Mouse (Mus musculus) kidney, embryonic 15.5 days (tissue): Measurements from ENCODE around the gene Nostrin. TPM values are rescaled to one million over a fixed set of nuclear protein-coding genes. Genes with fewer than 3 reads are reported as not detected.

Source experiments
- ATAC-seq: fragments of 200-750 bp; cut with Nextera tagmentation; replicated peaks from 2 replicates; pipeline ENCODE4 v1.8.0; 2017; ENCODE audit warnings: moderate TSS enrichment; ENCODE audit not compliant: low FRiP score
- H3K27ac ChIP-seq: fragments of 300-500 bp; sonication (generic); 2 replicates; pipeline ENCODE4 v1.5.1; 2015; ENCODE audit warnings: mild to moderate bottlenecking, inconsistent platforms
- H3K27me3 ChIP-seq: fragments of 300-500 bp; sonication (generic); 2 replicates; pipeline ENCODE4 v1.6.1; 2015; ENCODE audit warnings: inconsistent platforms
- H3K36me3 ChIP-seq: fragments of 300-500 bp; sonication (generic); 2 replicates; pipeline ENCODE4 v1.6.1; 2015; ENCODE audit warnings: inconsistent platforms
- H3K4me1 ChIP-seq: fragments of 300-500 bp; sonication (generic); 2 replicates; pipeline ENCODE4 v1.6.1; 2015; ENCODE audit warnings: inconsistent platforms
- H3K4me2 ChIP-seq: fragments of 300-500 bp; sonication (generic); 2 replicates; pipeline ENCODE4 v1.6.1; 2015; ENCODE audit warnings: moderate library complexity, mild to moderate bottlenecking, inconsistent platforms
- H3K4me3 ChIP-seq: fragments of 300-500 bp; sonication (generic); replicated peaks from 2 replicates; pipeline ENCODE4 v1.5.1; 2015; ENCODE audit warnings: mild to moderate bottlenecking, inconsistent platforms
- H3K9ac ChIP-seq: fragments of 300-500 bp; sonication (generic); 2 replicates; pipeline ENCODE4 v1.6.1; 2015; ENCODE audit warnings: mild to moderate bottlenecking, inconsistent platforms
- H3K9me3 ChIP-seq: fragments of 300-500 bp; sonication (generic); replicated peaks from 2 replicates; pipeline ENCODE4 v1.6.1; 2016; ENCODE audit warnings: inconsistent platforms
- WGBS: fragments of 180-500 bp; shearing (Covaris S2); methylation state at CpG from one replicate; pipeline ENCODE4 v1.1.7; 2015; ENCODE audit warnings: mixed read lengths; 5-methylcytosine and 5-hydroxymethylcytosine counted together
- polyA plus RNA-seq: library from polyadenylated mRNA; unstranded; fragments of >200 nt; fragmentation: Nextera tagmentation; extraction: Ambion mirVana; gene quantifications from 2 replicates; pipeline ENCODE4 v1.2.1, GENCODE M21; 2015

Nostrin gene
- polyA plus RNA-seq, 1 experiment from 2014 or later, result 6.4 TPM

DNA sequence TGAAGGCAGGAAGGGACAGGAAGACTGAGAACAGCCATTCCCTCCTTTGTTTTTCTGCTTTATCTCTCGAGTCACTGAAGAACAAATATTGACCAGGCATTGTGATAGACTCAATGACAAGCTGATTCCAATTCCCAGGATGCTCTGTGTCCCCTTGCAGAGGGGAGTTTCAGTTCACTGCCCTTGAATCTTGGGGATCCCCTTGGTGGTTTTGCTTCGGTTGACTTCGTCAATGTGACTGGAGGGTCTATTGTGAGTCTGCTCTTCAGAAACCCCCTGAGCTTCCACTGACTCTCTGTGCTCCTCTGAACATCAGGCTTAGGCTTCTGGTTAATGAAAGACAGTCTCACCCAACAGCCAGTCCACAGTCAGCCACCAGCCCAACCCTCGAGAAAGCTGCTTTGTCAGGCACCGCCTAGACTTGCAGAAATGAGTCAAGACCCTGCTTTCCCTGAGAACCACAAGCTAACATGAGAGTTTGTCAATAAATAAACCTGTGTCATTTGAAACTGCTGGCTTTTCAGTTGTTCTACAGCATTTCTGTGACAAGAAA lies 3.0 kb upstream of the Nostrin start:
- Histone ChIP-seq H3K4me3 (no peak overlapping the region), H3K27me3 (no peaks in the 10 kb centered on the region), H3K4me2 (no peak overlapping the region), H3K36me3 (no peaks in the 10 kb centered on the region), H3K9ac (no peak overlapping the region), H3K4me1 (peaks cover 64% of the 10 kb centered on the region), H3K9me3 (no peaks in the 10 kb centered on the region), H3K27ac (no peak overlapping the region)
- no peak for ATAC-seq
- WGBS, result 71% methylated on average over 5 of the region's 5 CpGs

DNA sequence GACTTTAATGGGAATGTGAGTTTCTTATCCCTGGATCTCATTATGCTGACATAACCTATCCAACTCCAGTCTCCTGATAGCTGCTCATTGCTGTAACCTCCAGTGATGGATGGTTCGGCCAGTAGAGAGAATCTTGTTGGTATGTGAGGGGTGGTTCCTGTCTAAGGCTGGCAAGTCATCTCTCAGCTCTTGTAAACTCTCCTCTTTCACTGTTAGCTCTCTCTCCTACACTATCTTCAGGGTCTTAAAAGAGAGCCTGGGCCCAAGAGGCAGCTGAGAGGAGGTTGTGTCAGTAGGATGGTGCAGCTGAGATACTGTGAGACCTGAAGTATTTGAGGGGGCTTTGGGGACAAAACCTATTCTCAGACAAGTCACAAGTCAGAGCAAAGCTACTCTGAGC lies 1.4 kb upstream of the Nostrin start:
- H3K4me3 ChIP-seq, result no peak overlapping the region
- no peaks in the 10 kb centered on the region for H3K36me3 ChIP-seq
- H3K9ac ChIP-seq, result no peak overlapping the region
- peaks cover 54% of the 10 kb centered on the region for H3K4me1 ChIP-seq
- H3K4me2 ChIP-seq, result no peak overlapping the region
- no peaks in the 10 kb centered on the region for H3K9me3 ChIP-seq
- no peak for ATAC-seq
- 62% methylated on average over 1 of the region's 1 CpGs for WGBS
- no peaks in the 10 kb centered on the region for H3K27me3 ChIP-seq
- peak overlapping the region; percentile 56; the same call in 1 of the 2 replicates for H3K27ac ChIP-seq

DNA sequence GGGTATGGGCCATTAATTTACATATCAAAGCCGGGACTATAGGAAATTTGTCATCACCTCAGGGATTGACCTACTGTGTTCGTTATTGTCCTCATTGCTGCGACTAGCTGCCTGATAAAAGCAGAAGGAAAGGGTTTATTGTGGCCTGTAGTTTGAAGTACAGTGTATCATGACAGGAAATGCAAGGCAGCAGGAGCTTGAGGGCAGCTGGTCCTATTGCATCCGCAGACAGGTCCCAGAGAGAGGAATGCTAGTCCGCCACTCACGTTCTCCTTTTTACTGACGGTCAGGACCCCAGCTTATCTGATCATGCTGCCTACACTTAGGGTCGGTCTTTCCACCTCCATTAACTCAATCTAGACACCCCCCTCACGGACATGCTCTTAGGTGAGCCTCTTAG lies 663 bp upstream of the Nostrin start:
- Histone ChIP-seq H3K36me3 (no peaks in the 10 kb centered on the region), H3K4me3 (no peak overlapping the region), H3K4me1 (peaks cover 46% of the 10 kb centered on the region), H3K9ac (no peak overlapping the region), H3K9me3 (no peaks in the 10 kb centered on the region), H3K27ac (peak overlapping the region; percentile 74), H3K4me2 (no peak overlapping the region), H3K27me3 (no peaks in the 10 kb centered on the region)
- 0 out of 2 replicates have a peak, but pooled peaks have one; percentile 8 for ATAC-seq
- WGBS, result 54% methylated on average over 9 of the region's 9 CpGs

DNA sequence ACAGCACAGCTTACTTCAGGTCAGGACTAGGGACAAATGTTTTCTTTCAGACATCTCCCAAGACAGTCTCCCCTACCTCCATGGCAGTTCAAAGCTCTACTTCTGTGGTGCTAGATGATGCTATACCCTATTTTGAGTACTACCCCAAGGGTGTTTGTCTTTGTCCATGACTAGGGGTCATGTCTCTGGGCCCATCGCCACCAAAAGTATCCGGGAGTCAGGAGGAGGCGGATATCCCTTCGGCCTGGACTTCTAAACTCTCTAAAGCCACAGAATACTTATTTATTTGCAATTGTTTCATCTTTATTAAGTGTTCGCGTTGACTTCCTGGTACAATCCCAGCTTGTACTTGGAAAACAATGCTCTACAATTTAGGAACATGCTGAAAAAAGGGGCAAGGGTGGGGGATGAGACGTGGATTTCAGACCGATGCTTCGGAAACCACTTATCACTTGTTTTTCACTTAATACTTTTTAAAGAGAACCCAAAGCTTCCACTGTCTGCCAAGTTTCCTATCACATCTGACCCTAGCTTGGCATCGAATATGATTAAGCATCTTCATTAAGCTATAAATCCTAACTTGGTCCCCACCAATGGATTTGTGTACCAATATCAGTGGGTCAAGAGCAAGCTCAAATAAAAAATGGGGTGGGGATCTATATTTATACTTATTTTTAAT lies 1.9 kb downstream of the Nostrin start:
- WGBS, result 88% methylated on average over 10 of the region's 10 CpGs
- Histone ChIP-seq H3K4me2 (no peak overlapping the region), H3K27ac (no peak overlapping the region), H3K36me3 (no peaks in the 10 kb centered on the region), H3K4me3 (no peak overlapping the region), H3K4me1 (peaks cover 29% of the 10 kb centered on the region), H3K9ac (no peak overlapping the region), H3K9me3 (no peaks in the 10 kb centered on the region), H3K27me3 (no peaks in the 10 kb centered on the region)
- ATAC-seq, result no peak

DNA sequence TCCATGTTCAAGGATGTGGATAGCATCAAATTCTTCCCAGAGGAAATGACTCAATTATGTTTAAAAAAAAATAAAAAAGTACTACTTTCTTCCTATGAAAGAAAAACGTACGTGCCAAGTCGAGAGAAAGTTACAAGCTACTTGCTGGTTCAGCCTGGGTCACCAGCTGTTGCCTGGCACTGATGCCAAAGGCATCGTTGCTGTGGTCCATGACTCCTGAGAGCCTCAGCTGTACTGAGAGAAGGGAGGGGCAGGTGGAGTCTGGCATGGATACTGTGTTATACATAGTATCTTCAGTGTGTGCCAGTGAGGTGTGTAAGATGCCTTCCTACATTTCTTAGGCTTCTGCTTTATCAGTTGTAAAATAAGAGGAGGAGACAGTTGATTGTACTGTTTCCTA lies 3.2 kb downstream of the Nostrin start:
- Histone ChIP-seq H3K27ac (no peak overlapping the region), H3K36me3 (no peaks in the 10 kb centered on the region), H3K4me2 (no peak overlapping the region), H3K4me3 (no peak overlapping the region), H3K4me1 (peaks cover 27% of the 10 kb centered on the region), H3K9ac (no peak overlapping the region), H3K27me3 (no peaks in the 10 kb centered on the region), H3K9me3 (no peaks in the 10 kb centered on the region)
- ATAC-seq, result no peak
- 68% methylated on average over 4 of the region's 4 CpGs for WGBS

DNA sequence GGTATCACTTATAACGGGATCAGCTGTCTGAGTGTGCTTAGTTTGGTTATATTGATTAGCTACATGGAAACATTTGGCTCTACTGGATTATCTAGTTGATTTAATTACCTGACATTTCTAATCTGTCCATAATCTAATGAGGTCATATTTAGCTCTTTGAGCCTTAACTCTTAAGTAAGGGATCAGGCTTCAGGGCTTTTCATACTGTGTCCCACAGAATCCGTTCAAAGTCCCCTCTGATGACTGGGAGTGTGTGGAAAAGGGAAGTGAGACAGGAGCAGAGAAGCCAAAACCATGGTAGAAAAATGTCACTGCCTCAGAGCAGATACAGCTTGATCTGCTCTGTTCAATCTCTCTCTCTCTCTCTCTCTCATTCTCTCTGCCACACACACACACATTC lies 4.6 kb downstream of the Nostrin start:
- H3K9me3 ChIP-seq, result no peaks in the 10 kb centered on the region
- peaks cover 21% of the 10 kb centered on the region for H3K4me1 ChIP-seq
- no peak overlapping the region for H3K4me3 ChIP-seq
- no peak for ATAC-seq
- no peak overlapping the region for H3K27ac ChIP-seq
- H3K36me3 ChIP-seq, result no peaks in the 10 kb centered on the region
- WGBS, result 79% methylated on average over 2 of the region's 2 CpGs
- no peak overlapping the region for H3K4me2 ChIP-seq
- H3K27me3 ChIP-seq, result no peaks in the 10 kb centered on the region
- no peak overlapping the region for H3K9ac ChIP-seq

DNA sequence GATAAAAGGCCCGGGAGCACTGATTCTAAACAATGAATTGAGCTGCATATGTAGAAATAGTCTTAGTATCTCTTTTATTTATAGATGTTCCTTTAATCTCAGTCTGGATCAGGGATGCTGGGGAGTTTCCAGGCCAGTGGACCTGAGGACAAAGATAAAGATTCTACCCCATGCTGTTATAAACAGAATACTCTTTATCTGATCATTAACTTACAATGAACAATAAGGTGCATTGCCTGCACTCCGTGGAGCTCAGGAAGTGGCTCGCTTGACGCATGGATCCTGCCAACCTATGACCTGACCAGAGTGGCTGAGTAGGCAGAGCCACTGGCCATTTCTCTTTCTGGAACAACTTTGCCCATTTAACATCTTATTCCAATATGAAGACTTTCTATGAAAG lies 5.2 kb downstream of the Nostrin start:
- WGBS, result 61% methylated on average over 4 of the region's 4 CpGs
- Histone ChIP-seq H3K4me1 (peaks cover 15% of the 10 kb centered on the region), H3K4me3 (no peak overlapping the region), H3K27ac (no peak overlapping the region), H3K36me3 (no peaks in the 10 kb centered on the region), H3K27me3 (no peaks in the 10 kb centered on the region), H3K9me3 (no peaks in the 10 kb centered on the region), H3K9ac (no peak overlapping the region), H3K4me2 (no peak overlapping the region)
- ATAC-seq, result no peak

DNA sequence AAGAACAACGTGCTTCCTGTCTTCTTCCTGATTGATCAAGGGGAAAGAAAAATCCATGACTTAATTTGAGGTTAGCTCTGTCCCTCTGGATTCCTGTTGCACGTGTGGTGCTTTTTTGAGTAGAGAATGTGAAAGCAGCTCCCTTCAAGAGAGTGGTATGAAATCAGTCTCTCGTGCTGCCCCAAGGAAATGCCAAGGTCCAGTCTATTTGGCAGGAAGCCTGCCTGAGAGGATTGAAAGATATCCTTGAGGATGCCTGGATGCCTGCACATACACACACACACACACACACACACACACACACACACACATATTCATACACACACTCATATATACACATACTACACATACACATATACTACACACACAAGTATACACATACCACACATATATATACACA lies 13.1 kb downstream of the Nostrin start:
- no peak overlapping the region for H3K9ac ChIP-seq
- H3K36me3 ChIP-seq, result no peaks in the 10 kb centered on the region
- no peak for ATAC-seq
- H3K9me3 ChIP-seq, result no peaks in the 10 kb centered on the region
- WGBS, result 54% methylated on average over 3 of the region's 3 CpGs
- peaks cover 8% of the 10 kb centered on the region; the same call in 1 of the 2 replicates for H3K4me1 ChIP-seq
- no peak overlapping the region for H3K27ac ChIP-seq
- H3K4me3 ChIP-seq, result no peak overlapping the region
- no peaks in the 10 kb centered on the region for H3K27me3 ChIP-seq
- no peak overlapping the region for H3K4me2 ChIP-seq

DNA sequence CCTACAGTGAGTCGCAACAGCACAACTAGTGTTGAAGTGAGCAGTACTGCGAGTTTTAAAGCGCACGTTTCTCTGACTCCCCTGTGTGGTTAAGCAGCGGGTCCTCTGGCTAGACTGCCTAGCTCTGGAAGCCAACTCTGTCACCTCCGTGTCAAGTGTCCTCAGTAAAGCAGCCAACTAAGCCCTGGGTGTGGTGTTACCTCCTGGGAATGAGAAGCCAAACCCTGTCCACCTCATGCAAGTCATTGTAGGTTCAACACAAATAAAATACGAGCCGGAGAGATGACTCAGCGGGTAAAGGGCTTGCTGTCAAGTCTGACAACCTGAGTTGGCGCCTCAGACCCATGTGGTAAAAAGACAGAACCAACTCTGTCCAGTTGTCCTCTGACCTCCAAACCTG lies 13.6 kb downstream of the Nostrin start:
- WGBS, result 80% methylated on average over 10 of the region's 10 CpGs
- H3K9me3 ChIP-seq, result no peaks in the 10 kb centered on the region
- no peak overlapping the region for H3K27ac ChIP-seq
- H3K27me3 ChIP-seq, result no peaks in the 10 kb centered on the region
- H3K4me2 ChIP-seq, result no peak overlapping the region
- H3K36me3 ChIP-seq, result no peaks in the 10 kb centered on the region
- no peak overlapping the region for H3K4me3 ChIP-seq
- peaks cover 8% of the 10 kb centered on the region; the same call in 1 of the 2 replicates for H3K4me1 ChIP-seq
- ATAC-seq, result no peak
- H3K9ac ChIP-seq, result no peak overlapping the region

DNA sequence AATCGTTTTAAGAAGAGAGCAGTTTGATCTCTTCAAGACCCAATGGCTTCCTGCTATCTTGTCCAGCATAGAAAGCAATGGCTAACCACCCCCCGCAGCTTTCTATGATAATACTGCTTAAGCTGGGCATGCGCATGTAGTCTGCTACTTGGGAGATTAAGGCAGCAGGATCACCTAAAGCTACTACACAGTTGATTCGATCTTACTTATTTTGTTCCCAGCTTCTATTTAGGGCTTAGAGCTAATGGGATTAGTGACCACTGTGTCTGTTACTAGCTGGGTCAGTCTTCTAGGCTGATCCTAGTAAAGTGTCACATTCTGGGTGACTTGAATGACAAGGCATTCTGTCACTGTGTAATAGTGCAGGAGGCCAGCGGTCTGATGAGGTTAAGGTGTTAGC lies 15.2 kb downstream of the Nostrin start:
- H3K9me3 ChIP-seq, result no peaks in the 10 kb centered on the region
- WGBS, result 80% methylated on average over 5 of the region's 5 CpGs
- no peak overlapping the region for H3K9ac ChIP-seq
- H3K4me2 ChIP-seq, result no peak overlapping the region
- H3K27me3 ChIP-seq, result no peaks in the 10 kb centered on the region
- H3K4me1 ChIP-seq, result peaks cover 6% of the 10 kb centered on the region
- no peaks in the 10 kb centered on the region for H3K36me3 ChIP-seq
- no peak overlapping the region for H3K4me3 ChIP-seq
- no peak overlapping the region for H3K27ac ChIP-seq
- ATAC-seq, result no peak

DNA sequence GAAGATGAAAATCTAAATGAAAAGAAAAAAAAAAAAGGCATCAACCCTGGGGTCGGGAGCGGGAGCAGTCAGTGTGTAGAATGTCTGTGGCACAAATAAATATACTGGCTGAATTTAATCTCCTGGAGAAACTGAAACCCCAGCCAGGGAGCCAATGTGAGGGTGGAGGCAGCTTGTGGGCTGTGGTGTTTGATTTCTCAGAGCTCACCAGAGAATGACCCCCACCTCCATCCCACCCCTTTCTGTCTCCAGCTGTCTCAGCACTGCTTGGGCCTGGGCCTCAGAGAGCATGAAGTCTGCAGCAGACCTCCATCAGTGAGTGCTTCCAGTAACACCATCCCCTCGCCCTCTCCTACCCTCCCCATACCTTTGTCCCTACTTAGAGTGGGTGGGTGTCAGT lies 20.3 kb downstream of the Nostrin start:
- Histone ChIP-seq H3K4me3 (no peak overlapping the region), H3K9me3 (no peaks in the 10 kb centered on the region), H3K4me2 (no peak overlapping the region), H3K27me3 (no peaks in the 10 kb centered on the region), H3K36me3 (no peaks in the 10 kb centered on the region), H3K4me1 (peaks cover 17% of the 10 kb centered on the region), H3K9ac (no peak overlapping the region), H3K27ac (peak overlapping the region; percentile 75)
- WGBS, result 27% methylated on average over 3 of the region's 3 CpGs
- peak; percentile 95 for ATAC-seq

DNA sequence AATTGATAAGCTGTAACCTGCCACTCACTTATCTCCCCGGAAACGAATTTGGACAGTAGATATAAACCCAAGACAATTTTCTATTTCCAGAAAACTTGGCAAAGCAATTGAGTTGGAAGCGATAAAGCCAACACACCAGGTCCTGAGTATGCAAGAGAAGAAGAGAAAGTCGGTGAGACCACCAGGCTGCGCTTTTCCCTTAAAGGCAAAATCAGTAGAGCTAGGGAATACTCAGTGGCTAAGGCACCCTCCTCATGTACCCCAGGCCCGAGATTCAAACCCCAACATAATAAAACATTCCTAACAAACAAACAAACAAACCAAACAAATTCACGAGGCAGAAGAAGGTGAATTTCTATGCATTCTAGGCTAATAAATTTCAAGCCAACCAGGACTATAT lies 20.7 kb downstream of the Nostrin start:
- peak; percentile 44 for ATAC-seq
- WGBS, result 41% methylated on average over 7 of the region's 7 CpGs
- peaks cover 17% of the 10 kb centered on the region for H3K4me1 ChIP-seq
- no peaks in the 10 kb centered on the region for H3K36me3 ChIP-seq
- no peaks in the 10 kb centered on the region for H3K9me3 ChIP-seq
- H3K4me2 ChIP-seq, result no peak overlapping the region
- H3K9ac ChIP-seq, result no peak overlapping the region
- H3K27ac ChIP-seq, result peak overlapping the region; percentile 75
- no peaks in the 10 kb centered on the region for H3K27me3 ChIP-seq
- H3K4me3 ChIP-seq, result no peak overlapping the region

DNA sequence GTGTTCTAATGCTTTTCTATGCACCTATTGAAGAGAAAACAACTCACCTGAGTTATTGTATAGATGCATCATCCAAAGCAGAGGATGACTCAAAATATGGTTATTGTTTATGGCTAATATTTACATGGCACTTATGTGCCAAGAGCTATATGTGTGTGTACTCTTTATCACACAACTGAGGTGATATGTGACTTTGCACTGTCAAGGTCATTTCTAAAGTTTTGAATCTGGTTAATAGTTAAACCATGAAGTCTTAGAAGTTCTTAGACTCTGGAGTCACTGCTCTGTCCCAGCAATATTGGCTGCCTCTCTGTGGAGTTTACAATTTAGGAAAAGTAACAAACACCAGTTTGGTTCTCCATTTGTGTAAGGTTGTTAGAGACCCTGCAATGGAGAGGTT lies 23.3 kb downstream of the Nostrin start:
- H3K4me2 ChIP-seq, result no peak overlapping the region
- H3K36me3 ChIP-seq, result no peaks in the 10 kb centered on the region
- no peak for ATAC-seq

More for the DNA sequence above, 23.3 kb downstream of the Nostrin start:
- peaks cover 22% of the 10 kb centered on the region for H3K4me1 ChIP-seq
- H3K9me3 ChIP-seq, result no peaks in the 10 kb centered on the region
- no peak overlapping the region for H3K4me3 ChIP-seq
- no peak overlapping the region for H3K27ac ChIP-seq
- no peak overlapping the region for H3K9ac ChIP-seq
- H3K27me3 ChIP-seq, result no peaks in the 10 kb centered on the region
